Mouse (Mus musculus) embryonic facial prominence, embryonic 11.5 days (tissue): ENCODE measurements around the gene Amotl2. TPM values are rescaled to one million over a fixed set of nuclear protein-coding genes. Genes with fewer than 3 reads are reported as not detected.

Source experiments
- ATAC-seq: fragments of 200-750 bp; cut with Nextera tagmentation; replicated peaks from 2 replicates; pipeline ENCODE4 v1.8.0; 2017; ENCODE audit warnings: low read depth; ENCODE audit not compliant: insufficient number of reproducible peaks, low FRiP score, low TSS enrichment
- DNase-seq: peaks from one replicate; pipeline ENCODE4 v3.0.0-alpha.2; 2015; ENCODE audit warnings: low spot score
- H3K27ac ChIP-seq: fragments of 300-500 bp; sonication (generic); replicated peaks from 2 replicates; pipeline ENCODE4 v1.5.1; 2014; ENCODE audit warnings: mild to moderate bottlenecking, low read depth, low read length, control low read depth
- H3K27me3 ChIP-seq: fragments of 300-500 bp; sonication (generic); 2 replicates; pipeline ENCODE4 v1.6.1; 2014; ENCODE audit warnings: mild to moderate bottlenecking, low read length, moderate library complexity, mixed read lengths; ENCODE audit not compliant: control insufficient read depth, insufficient read depth
- H3K36me3 ChIP-seq: fragments of 300-500 bp; sonication (generic); replicated peaks from 2 replicates; pipeline ENCODE4 v1.6.1; 2014; ENCODE audit warnings: low read depth, mild to moderate bottlenecking, low read length, moderate library complexity, mixed read lengths; ENCODE audit not compliant: control insufficient read depth, insufficient read depth
- H3K4me1 ChIP-seq: fragments of 300-500 bp; sonication (generic); 2 replicates; pipeline ENCODE4 v1.6.1; 2014; ENCODE audit warnings: low read length, mixed read lengths; ENCODE audit not compliant: control insufficient read depth, insufficient read depth
- H3K4me2 ChIP-seq: fragments of 300-500 bp; sonication (generic); 2 replicates; pipeline ENCODE4 v1.6.1; 2014; ENCODE audit warnings: low read depth, mild to moderate bottlenecking, control low read depth, low read length, moderate library complexity
- H3K4me3 ChIP-seq: fragments of 300-500 bp; sonication (generic); 2 replicates; pipeline ENCODE4 v1.5.1; 2014; ENCODE audit warnings: low read depth, low read length, control low read depth
- H3K9ac ChIP-seq: fragments of 300-500 bp; sonication (generic); replicated peaks from 2 replicates; pipeline ENCODE4 v1.6.1; 2014; ENCODE audit warnings: mild to moderate bottlenecking, control low read depth, low read length
- H3K9me3 ChIP-seq: fragments of 300-500 bp; sonication (generic); replicated peaks from 2 replicates; pipeline ENCODE4 v1.6.1; 2016; ENCODE audit warnings: mild to moderate bottlenecking, low read length, inconsistent platforms, mixed read lengths; ENCODE audit not compliant: control insufficient read depth
- WGBS: fragments of 180-500 bp; shearing (Covaris S2); extraction: QIAGEN DNeasy Blood & Tissue Kit; methylation state at CpG from one replicate; pipeline ENCODE4 v1.1.7; 2014; 5-methylcytosine and 5-hydroxymethylcytosine counted together
- polyA plus RNA-seq: library from polyadenylated mRNA; unstranded; fragments of >200 nt; fragmentation: Nextera tagmentation; extraction: Ambion mirVana; gene quantifications from 2 replicates; pipeline ENCODE4 v1.2.1, GENCODE M21; 2014

The Amotl2 gene
- polyA plus RNA-seq, 1 experiment from 2014 or later = 36.0 TPM

DNA sequence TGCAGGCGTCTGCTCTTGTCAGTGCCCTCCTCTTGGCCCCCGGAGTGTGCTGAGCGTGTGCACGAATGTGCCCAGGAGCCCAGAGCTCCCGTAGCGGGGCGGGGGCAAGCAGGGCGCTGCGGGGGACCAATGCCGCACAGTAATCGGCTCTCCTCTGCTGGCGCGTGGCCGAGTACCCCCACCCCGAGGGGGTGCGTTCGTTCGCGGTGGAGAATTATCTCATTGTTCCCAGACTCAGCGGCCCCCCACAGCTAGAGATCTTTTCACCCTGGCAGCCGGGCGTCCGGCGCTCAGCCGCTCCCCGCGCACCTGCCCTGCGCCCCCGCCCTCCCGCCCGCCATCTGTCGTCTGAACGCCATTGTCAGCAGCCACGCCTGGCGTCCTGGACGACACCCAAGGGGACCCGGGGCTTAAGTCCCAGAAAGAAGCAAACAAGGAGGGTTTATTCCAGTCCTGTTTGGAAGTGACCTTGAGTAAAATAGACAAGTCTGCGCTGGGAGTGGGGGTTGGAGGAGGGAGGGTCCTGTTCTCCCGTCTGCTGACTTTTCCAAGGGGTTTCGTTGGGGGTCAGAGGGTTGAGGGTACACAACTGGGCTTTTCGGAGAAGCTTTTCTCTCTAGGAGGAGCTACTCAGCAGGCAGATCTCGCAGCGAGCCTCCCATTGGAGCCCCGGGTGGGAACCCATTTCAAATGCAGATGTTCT, 26.4 kb upstream of the Amotl2 start:
- Histone ChIP-seq H3K9ac (peak overlapping the region; percentile 62), H3K4me2 (peak overlapping the region; percentile 87), H3K36me3 (no peaks in the 10 kb centered on the region), H3K27me3 (no peaks in the 10 kb centered on the region), H3K27ac (peak overlapping the region; percentile 56; the same call in 1 of the 2 replicates), H3K9me3 (no peaks in the 10 kb centered on the region), H3K4me3 (peak overlapping the region; percentile 44), H3K4me1 (peaks cover 4% of the 10 kb centered on the region)
- DNase-seq (peak; percentile 63), ATAC-seq (peak; percentile 86)
- under 1% methylated on average over 44 of the region's 44 CpGs for WGBS

DNA sequence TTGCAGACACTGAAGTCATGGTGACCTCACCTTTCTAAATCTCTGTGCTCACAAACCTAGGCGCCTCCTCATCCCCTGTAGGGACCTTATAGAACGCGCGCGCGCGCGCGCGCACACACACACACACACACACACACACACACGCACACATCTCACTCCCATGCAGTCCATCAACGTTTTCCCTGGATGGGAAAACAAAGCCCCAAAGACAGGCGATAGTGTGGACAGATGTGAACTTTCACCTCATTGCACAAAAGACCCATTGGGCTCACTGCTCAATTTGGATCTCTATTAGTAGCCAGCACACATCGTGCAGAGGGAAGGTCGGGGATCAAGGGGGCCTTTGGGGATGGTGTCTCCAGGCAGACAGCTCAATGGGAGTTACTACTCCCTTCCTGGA, 25.6 kb upstream of the Amotl2 start:
- WGBS = 2% methylated on average over 15 of the region's 15 CpGs
- Histone ChIP-seq H3K4me2 (peak overlapping the region; percentile 87), H3K4me1 (peaks cover 4% of the 10 kb centered on the region), H3K4me3 (no peak overlapping the region; the same call in 1 of the 2 replicates), H3K27me3 (no peaks in the 10 kb centered on the region), H3K9ac (peak overlapping the region; percentile 5; the same call in 1 of the 2 replicates), H3K9me3 (no peaks in the 10 kb centered on the region), H3K36me3 (no peaks in the 10 kb centered on the region), H3K27ac (peak overlapping the region; percentile 56; the same call in 1 of the 2 replicates)
- peak; percentile 43 for DNase-seq
- ATAC-seq = no peak

DNA sequence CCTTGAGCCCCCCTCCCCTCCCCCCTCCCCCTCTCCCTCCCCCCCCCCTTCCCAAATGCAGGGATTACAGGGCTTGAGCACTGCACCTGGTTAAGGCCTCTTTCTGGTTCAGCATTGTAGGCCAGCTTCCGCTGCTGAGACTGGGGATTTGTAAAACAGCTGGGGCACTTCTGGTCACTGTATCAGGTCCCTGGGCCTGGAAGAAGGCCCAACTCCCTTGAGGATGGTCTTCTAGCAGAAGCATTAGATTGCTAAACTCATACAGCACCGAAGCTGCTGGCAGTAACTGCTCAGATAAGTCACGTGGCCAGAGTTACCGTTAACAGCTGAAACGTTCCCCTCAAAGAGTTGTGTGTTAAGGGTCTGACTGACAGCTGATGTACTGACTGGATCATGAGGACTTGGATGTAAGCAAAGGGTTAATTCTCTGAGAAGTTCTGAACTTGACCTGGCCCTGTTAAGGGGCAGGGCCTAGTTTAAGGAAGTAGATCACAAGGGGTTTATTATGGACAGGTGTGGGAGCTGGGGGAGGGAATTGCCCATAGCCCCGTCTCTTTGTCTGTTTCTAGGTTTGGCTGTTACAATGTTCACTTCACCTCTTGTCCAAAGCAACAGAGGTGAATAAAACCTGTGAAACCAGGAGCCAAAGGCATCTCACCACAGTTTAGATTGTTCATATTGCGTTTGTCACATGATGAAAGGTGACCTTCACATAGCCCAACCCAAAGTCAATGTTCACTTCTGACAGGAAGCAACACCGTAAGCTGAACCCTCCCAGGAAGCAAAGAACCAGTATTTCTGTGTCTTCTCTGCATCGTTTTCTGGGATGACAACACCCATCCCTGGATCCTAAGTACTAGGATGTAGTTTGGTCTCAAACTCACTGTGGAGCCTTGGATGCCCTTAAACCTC, 23.7 kb upstream of the Amotl2 start:
- DNase-seq (peak; percentile 32), ATAC-seq (no peak)
- Histone ChIP-seq H3K9ac (no peak overlapping the region), H3K4me2 (no peak overlapping the region), H3K27me3 (no peaks in the 10 kb centered on the region), H3K4me3 (no peak overlapping the region), H3K9me3 (no peaks in the 10 kb centered on the region), H3K27ac (no peak overlapping the region), H3K4me1 (peaks cover 4% of the 10 kb centered on the region), H3K36me3 (no peaks in the 10 kb centered on the region)
- WGBS = 31% methylated on average over 9 of the region's 9 CpGs

DNA sequence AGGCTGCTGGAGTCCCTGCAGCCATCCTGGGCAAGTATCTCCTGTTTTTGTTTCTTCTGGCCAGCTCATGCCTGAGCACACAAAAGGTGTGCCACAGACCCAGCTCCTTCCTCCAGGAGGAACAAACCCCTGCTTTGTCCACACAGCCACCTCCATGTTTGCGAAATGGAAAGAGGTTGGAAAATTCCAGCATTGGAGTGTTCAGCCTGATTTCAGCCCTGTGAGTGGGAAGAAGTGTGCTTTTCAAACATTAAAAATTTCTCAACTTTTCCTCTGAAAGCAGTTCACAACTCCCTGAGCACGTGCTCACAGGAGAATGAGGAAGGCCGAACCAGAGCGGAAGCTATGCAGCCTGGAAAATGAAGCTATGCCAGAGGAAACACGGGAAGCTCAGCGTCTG, 15.4 kb upstream of the Amotl2 start:
- Histone ChIP-seq H3K27ac (no peak overlapping the region), H3K9ac (no peak overlapping the region), H3K36me3 (no peaks in the 10 kb centered on the region), H3K4me2 (no peak overlapping the region), H3K9me3 (no peaks in the 10 kb centered on the region), H3K4me3 (no peak overlapping the region), H3K4me1 (no peaks in the 10 kb centered on the region), H3K27me3 (no peaks in the 10 kb centered on the region)
- whole genome bisulfite sequencing = 90% methylated on average over 6 of the region's 6 CpGs
- ATAC-seq = no peak
- DNase-seq = no peak

DNA sequence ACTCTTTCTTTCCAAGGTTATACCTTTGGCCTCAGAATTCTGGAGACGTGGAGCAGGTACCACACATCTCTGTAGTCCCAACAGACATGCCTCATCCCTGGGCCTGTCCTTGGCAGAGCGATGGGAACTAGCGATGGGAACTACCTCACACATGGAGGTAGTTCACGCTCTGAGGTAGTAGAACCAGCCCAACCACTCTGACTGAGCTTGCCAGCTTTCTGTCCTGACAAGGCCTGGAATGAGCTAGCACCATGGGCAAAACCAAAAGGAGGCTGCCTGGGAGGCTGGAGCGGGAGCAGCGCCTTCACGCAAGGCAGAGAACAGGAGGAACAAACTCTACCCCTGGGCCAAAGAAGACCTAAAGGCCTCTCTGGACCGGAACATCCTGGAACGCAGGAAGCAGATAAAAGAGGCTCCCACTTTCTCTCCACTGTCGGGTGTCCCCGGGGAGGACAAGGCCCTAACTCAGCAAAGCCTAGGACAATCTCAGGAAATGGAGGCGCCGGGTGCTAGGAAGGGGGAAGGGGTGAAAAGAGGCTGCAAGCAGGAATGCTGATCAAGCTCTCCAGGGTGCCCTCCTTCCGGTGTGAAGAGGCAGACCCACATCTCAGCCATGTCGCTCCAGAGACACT, 6.9 kb upstream of the Amotl2 start:
- Histone ChIP-seq H3K4me1 (no peaks in the 10 kb centered on the region), H3K4me2 (no peak overlapping the region), H3K27ac (no peak overlapping the region), H3K9me3 (no peaks in the 10 kb centered on the region), H3K27me3 (no peaks in the 10 kb centered on the region), H3K4me3 (no peak overlapping the region), H3K9ac (peak overlapping the region; percentile 10; the same call in 1 of the 2 replicates), H3K36me3 (no peaks in the 10 kb centered on the region)
- DNase-seq (no peak), ATAC-seq (no peak; the same call in none of the 2 replicates)
- WGBS = 66% methylated on average over 15 of the region's 15 CpGs

DNA sequence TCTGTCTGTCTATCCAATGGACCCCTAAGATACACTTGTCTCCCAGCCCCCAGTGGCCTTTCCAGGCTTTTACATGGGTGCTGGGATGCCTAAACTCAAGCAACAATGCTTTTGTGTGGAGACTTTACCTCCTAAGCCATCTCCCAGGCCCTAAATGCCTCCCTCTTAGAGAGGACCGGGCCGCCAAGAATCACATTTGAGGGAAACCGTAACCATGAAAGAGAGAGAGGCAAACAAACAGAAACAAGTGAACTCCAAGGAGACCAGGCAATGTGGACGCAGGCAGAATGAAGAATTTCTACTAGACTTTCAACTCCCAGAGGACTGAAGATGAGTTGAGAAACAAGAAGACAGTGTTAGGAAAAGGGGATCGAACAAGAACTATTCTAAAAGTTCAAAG, 6.0 kb upstream of the Amotl2 start:
- H3K9me3 ChIP-seq = no peaks in the 10 kb centered on the region
- 71% methylated on average over 5 of the region's 5 CpGs for WGBS
- no peak for DNase-seq

DNA sequence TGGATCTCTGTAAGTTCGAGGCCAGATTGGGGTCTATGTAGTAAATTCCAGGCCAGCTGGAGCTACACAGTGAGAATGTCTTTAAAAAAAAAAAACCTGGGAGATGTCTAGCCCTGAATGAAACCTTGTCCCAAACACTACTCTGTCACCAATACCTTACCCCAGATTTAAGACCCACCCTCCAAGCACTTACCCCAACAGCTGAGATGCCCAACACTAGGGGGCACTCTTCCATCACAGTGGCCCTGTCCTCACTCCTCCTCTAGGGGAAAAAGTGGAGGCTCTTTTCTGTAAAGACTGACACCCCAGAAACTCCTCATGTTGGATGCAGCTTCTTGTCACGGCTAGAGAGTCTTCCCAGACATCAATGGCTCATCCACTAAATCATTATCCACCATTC, 2.7 kb upstream of the Amotl2 start:
- H3K9me3 ChIP-seq = no peaks in the 10 kb centered on the region
- 49% methylated on average over 2 of the region's 2 CpGs for WGBS
- no peak for ATAC-seq

More for the DNA sequence above, 6.0 kb upstream of the Amotl2 start:
- H3K36me3 ChIP-seq = no peaks in the 10 kb centered on the region
- H3K9ac ChIP-seq = no peak overlapping the region
- ATAC-seq = no peak
- H3K4me1 ChIP-seq = peaks cover 7% of the 10 kb centered on the region
- no peak overlapping the region for H3K27ac ChIP-seq
- H3K27me3 ChIP-seq = no peaks in the 10 kb centered on the region
- no peak overlapping the region for H3K4me2 ChIP-seq
- no peak overlapping the region for H3K4me3 ChIP-seq

More for the DNA sequence above, 2.7 kb upstream of the Amotl2 start:
- Histone ChIP-seq H3K27ac (no peak overlapping the region), H3K4me2 (no peak overlapping the region), H3K27me3 (no peaks in the 10 kb centered on the region), H3K4me3 (no peak overlapping the region), H3K36me3 (no peaks in the 10 kb centered on the region), H3K4me1 (peaks cover 7% of the 10 kb centered on the region), H3K9ac (no peak overlapping the region)
- peak; percentile 59 for DNase-seq
